In the genomic region with DNA sequence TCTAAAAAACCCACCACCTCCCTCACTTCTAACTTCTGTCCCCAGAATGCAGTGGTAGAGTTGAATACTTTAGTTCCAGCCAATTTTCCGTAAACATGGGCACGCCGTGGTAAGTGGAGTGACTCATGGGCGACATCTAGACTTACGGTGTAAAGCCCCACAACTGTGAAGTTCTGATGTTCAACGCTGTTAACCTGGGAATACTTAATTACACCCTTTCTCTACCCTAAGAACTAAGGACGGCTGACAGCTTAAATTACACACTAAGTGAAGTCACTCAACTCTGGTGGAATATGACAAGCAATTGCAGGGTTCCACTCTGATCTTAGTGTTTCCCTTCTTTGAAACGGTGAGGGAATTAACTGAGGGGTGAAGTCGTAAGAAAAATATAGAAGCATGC, we compare ENCODE assay signal across 27 mouse cellular contexts.
DNase-seq lines count a peak whose midpoint lies in the region; ATAC-seq and TF ChIP-seq lines count a peak whose summit lies in the region.
"Had no signal": no experiment of that assay in that cellular context is flagged by ENCODE, and none has a peak within 500 bp of the region (broad histone marks: within the 10 kb centered on the region; RNA-seq: fewer than 3 reads in every experiment).

No protein-coding gene starts in this region.

- no peak for ATAC-seq in embryonic facial prominence, embryonic 11.5 days (replicated peaks; ENCODE audit: insufficient number of reproducible peaks, low FRiP score, low TSS enrichment, low read depth)
- ATAC-seq in forebrain, postnatal 0 days = peak; percentile 73; the same call in 1 of the 2 replicates
- ATAC-seq in forebrain, embryonic 15.5 days (replicated peaks) = no peak
- ATAC-seq in midbrain, embryonic 11.5 days (ENCODE audit: low FRiP score) = no peak
- ATAC-seq: activated CD4-positive, CD25-positive, alpha-beta regulatory T cell, adult 4 months; CD4-positive, CD25-positive, alpha-beta regulatory T cell, adult 4 months; forebrain, embryonic 14.5 days; Patski had no signal

- H3K9me3 ChIP-seq in embryonic facial prominence, embryonic 11.5 days (replicated peaks; ENCODE audit: control insufficient read depth, low read length) = no peaks in the 10 kb centered on the region
- H3K9me3 ChIP-seq in embryonic facial prominence, embryonic 10.5 days = no peaks in the 10 kb centered on the region
- no peaks in the 10 kb centered on the region for H3K9me3 ChIP-seq in forebrain, postnatal 0 days (ENCODE audit: low read length)
- H3K9me3 ChIP-seq in forebrain, embryonic 15.5 days = no peaks in the 10 kb centered on the region
- no peaks in the 10 kb centered on the region for H3K9me3 ChIP-seq in midbrain, embryonic 11.5 days (ENCODE audit: control insufficient read depth, low read length)
- H3K9me3 ChIP-seq: embryonic facial prominence, embryonic 13.5 days; forebrain, embryonic 12.5 days; G1E had no signal

- no peak overlapping the region for H3K4me3 ChIP-seq in embryonic facial prominence, embryonic 11.5 days (ENCODE audit: low read depth, low read length)
- H3K4me3 ChIP-seq in embryonic facial prominence, embryonic 10.5 days = no peak overlapping the region
- no peak overlapping the region for H3K4me3 ChIP-seq in forebrain, postnatal 0 days (ENCODE audit: low read depth, low read length)
- H3K4me3 ChIP-seq in forebrain, embryonic 15.5 days = no peak overlapping the region
- H3K4me3 ChIP-seq in C2C12 (ENCODE audit: insufficient read depth, poor library complexity, severe bottlenecking) = no peak overlapping the region
- no peak overlapping the region for H3K4me3 ChIP-seq in midbrain, embryonic 11.5 days (ENCODE audit: low read depth, low read length)
- H3K4me3 ChIP-seq: embryonic facial prominence, embryonic 13.5 days; forebrain, embryonic 12.5 days had no signal

- no peak overlapping the region for H3K4me2 ChIP-seq in embryonic facial prominence, embryonic 11.5 days (ENCODE audit: low read depth, low read length)
- H3K4me2 ChIP-seq in forebrain, postnatal 0 days (ENCODE audit: low read depth) = no peak overlapping the region
- H3K4me2 ChIP-seq in forebrain, embryonic 15.5 days (replicated peaks) = no peak overlapping the region
- H3K4me2 ChIP-seq in midbrain, embryonic 11.5 days = no peak overlapping the region
- H3K4me2 ChIP-seq: embryonic facial prominence, embryonic 13.5 days; forebrain, embryonic 12.5 days had no signal

- H3K79me2 ChIP-seq in C2C12 (ENCODE audit: control insufficient read depth, insufficient read depth) = no peaks in the 10 kb centered on the region

- TF ChIP-seq CTCF in forebrain, postnatal 0 days (IDR thresholded peaks at IDR 0.05; ENCODE audit: low read depth) = no peak
- no peak for TF ChIP-seq CTCF in C2C12 (IDR thresholded peaks at IDR 0.05; ENCODE audit: control insufficient read depth, insufficient read depth, insufficient read length)
- TF ChIP-seq CTCF in brain, embryonic 14.5 days (IDR thresholded peaks at IDR 0.05; ENCODE audit: borderline replicate concordance, extremely low read depth, insufficient read depth, insufficient read length) = no peak

- H3K79me3 ChIP-seq in C2C12 (ENCODE audit: low read depth) = no peaks in the 10 kb centered on the region

- no peak overlapping the region for H3ac ChIP-seq in C2C12 (ENCODE audit: control insufficient read depth, insufficient read length, low read depth)

- no peak for TF ChIP-seq POLR2A in brain, embryonic 14.5 days (IDR thresholded peaks at IDR 0.05; ENCODE audit: borderline replicate concordance, extremely low read depth, insufficient read depth, insufficient read length, poor library complexity, severe bottlenecking)

- H3K4me1 ChIP-seq in embryonic facial prominence, embryonic 11.5 days (ENCODE audit: control insufficient read depth, insufficient read depth, low read length) = no peaks in the 10 kb centered on the region
- peaks cover 42% of the 10 kb centered on the region for H3K4me1 ChIP-seq in embryonic facial prominence, embryonic 10.5 days
- peaks cover 4% of the 10 kb centered on the region; the same call in 1 of the 2 replicates for H3K4me1 ChIP-seq in forebrain, postnatal 0 days (ENCODE audit: insufficient read depth)
- peaks cover 18% of the 10 kb centered on the region for H3K4me1 ChIP-seq in forebrain, embryonic 15.5 days
- peaks cover 10% of the 10 kb centered on the region for H3K4me1 ChIP-seq in midbrain, embryonic 11.5 days (ENCODE audit: control insufficient read depth, insufficient read depth, low read length)

- no peak overlapping the region for H3K27ac ChIP-seq in embryonic facial prominence, embryonic 11.5 days (replicated peaks; ENCODE audit: low read depth, low read length)
- no peak overlapping the region for H3K27ac ChIP-seq in embryonic facial prominence, embryonic 10.5 days (replicated peaks)
- no peak overlapping the region for H3K27ac ChIP-seq in forebrain, postnatal 0 days (ENCODE audit: low read depth, low read length)
- H3K27ac ChIP-seq in forebrain, embryonic 15.5 days (replicated peaks) = no peak overlapping the region
- no peak overlapping the region for H3K27ac ChIP-seq in midbrain, embryonic 11.5 days (ENCODE audit: low read depth, low read length)
- H3K27ac ChIP-seq: embryonic facial prominence, embryonic 13.5 days; forebrain, embryonic 12.5 days had no signal

- peak; percentile 23 for DNase-seq in embryonic facial prominence, embryonic 11.5 days (ENCODE audit: low spot score)
- DNase-seq in embryonic facial prominence, embryonic 10.5 days (ENCODE audit: low spot score) = no peak
- DNase-seq in forebrain, postnatal 0 days = no peak
- peak; percentile 26 for DNase-seq in brain, embryonic 14.5 days (ENCODE audit: low read depth)
- no peak for DNase-seq in midbrain, embryonic 11.5 days (ENCODE audit: low spot score, missing footprints)
- DNase-seq in ovary, postnatal 10 days (ENCODE audit: low spot score) = no peak
- DNase-seq: adrenal gland, adult 8-10 months; adrenal gland, postnatal 14 days; adrenal gland, postnatal 36 days; B cell, adult 2 months; cerebellum, adult 11 months; cerebellum, adult 18-20 months; cerebellum, adult 8-10 months; cerebellum, adult 9-11 months; cerebellum, postnatal 14 days; cerebellum, postnatal 36 days; embryo, embryonic 11 days had no signal

- H3K36me3 ChIP-seq in embryonic facial prominence, embryonic 11.5 days (replicated peaks; ENCODE audit: control insufficient read depth, insufficient read depth, low read depth, low read length) = no peaks in the 10 kb centered on the region
- H3K36me3 ChIP-seq in embryonic facial prominence, embryonic 10.5 days (replicated peaks) = no peaks in the 10 kb centered on the region
- H3K36me3 ChIP-seq in forebrain, postnatal 0 days (ENCODE audit: insufficient read depth) = no peaks in the 10 kb centered on the region
- H3K36me3 ChIP-seq in forebrain, embryonic 15.5 days = no peaks in the 10 kb centered on the region
- H3K36me3 ChIP-seq in C2C12 (ENCODE audit: control insufficient read depth, insufficient read depth) = no peaks in the 10 kb centered on the region
- no peaks in the 10 kb centered on the region for H3K36me3 ChIP-seq in midbrain, embryonic 11.5 days (ENCODE audit: control insufficient read depth, insufficient read depth, low read length)
- H3K36me3 ChIP-seq: embryonic facial prominence, embryonic 13.5 days; forebrain, embryonic 12.5 days; G1E had no signal

- WGBS in embryonic facial prominence, embryonic 11.5 days = 48% methylated on average over 9 of the region's 9 CpGs
- 67% methylated on average over 9 of the region's 9 CpGs for WGBS in embryonic facial prominence, embryonic 10.5 days
- 76% methylated on average over 9 of the region's 9 CpGs for WGBS in forebrain, postnatal 0 days
- WGBS in forebrain, embryonic 15.5 days = 75% methylated on average over 9 of the region's 9 CpGs
- WGBS in midbrain, embryonic 11.5 days = 88% methylated on average over 9 of the region's 9 CpGs

- H3K9ac ChIP-seq in embryonic facial prominence, embryonic 11.5 days (replicated peaks; ENCODE audit: low read length) = no peak overlapping the region
- no peak overlapping the region for H3K9ac ChIP-seq in forebrain, postnatal 0 days
- no peak overlapping the region for H3K9ac ChIP-seq in forebrain, embryonic 15.5 days (replicated peaks)
- H3K9ac ChIP-seq in midbrain, embryonic 11.5 days (ENCODE audit: low read length) = no peak overlapping the region
- H3K9ac ChIP-seq: embryonic facial prominence, embryonic 13.5 days; forebrain, embryonic 12.5 days had no signal

- no peaks in the 10 kb centered on the region for H3K27me3 ChIP-seq in embryonic facial prominence, embryonic 11.5 days (ENCODE audit: control insufficient read depth, insufficient read depth, low read length)
- H3K27me3 ChIP-seq in embryonic facial prominence, embryonic 10.5 days (replicated peaks; ENCODE audit: low read depth, poor library complexity, severe bottlenecking) = peaks cover 13% of the 10 kb centered on the region; the same call in 1 of the 2 replicates
- no peaks in the 10 kb centered on the region for H3K27me3 ChIP-seq in forebrain, postnatal 0 days (ENCODE audit: insufficient read depth, low read length)
- H3K27me3 ChIP-seq in forebrain, embryonic 15.5 days = no peaks in the 10 kb centered on the region
- H3K27me3 ChIP-seq in C2C12 (ENCODE audit: control insufficient read depth, insufficient read depth, insufficient read length) = no peaks in the 10 kb centered on the region
- H3K27me3 ChIP-seq in midbrain, embryonic 11.5 days (ENCODE audit: control insufficient read depth, insufficient read depth, low read length) = no peaks in the 10 kb centered on the region
- H3K27me3 ChIP-seq: CH12.LX; embryonic facial prominence, embryonic 13.5 days; forebrain, embryonic 12.5 days; Patski had no signal

TF ChIP-seq in C2C12, 6 proteins besides CTCF, POLR2A, EP300 and RAD21:
- TF ChIP-seq CEBPB (IDR thresholded peaks at IDR 0.05; ENCODE audit: low read depth) = no peak
- TF ChIP-seq MAX (IDR thresholded peaks at IDR 0.05) = peak; percentile 33
TF ChIP-seq in C2C12: peak in this region for 1.

Comparison
In these comparisons a context has a peak if more than half of its experiments do, and no peak if none do; other contexts are left out.
1. DNase-seq: peak in embryonic facial prominence, embryonic 11.5 days (single experiment) and brain, embryonic 14.5 days (single experiment); none in embryonic facial prominence, embryonic 10.5 days (single experiment), forebrain, postnatal 0 days (single experiment), midbrain, embryonic 11.5 days (single experiment) and ovary, postnatal 10 days (single experiment).